Mouse (Mus musculus): ENCODE data around the gene Rbpj. TPM values are rescaled to one million over a fixed set of nuclear protein-coding genes. Genes with fewer than 3 reads are reported as not detected.
A peak's percentile ranks its signal among the peaks of the same experiment; 100 is the strongest.

The Rbpj gene
- polyA plus RNA-seq, 1 experiment from 2014 or later, result 14.2 TPM

DNA sequence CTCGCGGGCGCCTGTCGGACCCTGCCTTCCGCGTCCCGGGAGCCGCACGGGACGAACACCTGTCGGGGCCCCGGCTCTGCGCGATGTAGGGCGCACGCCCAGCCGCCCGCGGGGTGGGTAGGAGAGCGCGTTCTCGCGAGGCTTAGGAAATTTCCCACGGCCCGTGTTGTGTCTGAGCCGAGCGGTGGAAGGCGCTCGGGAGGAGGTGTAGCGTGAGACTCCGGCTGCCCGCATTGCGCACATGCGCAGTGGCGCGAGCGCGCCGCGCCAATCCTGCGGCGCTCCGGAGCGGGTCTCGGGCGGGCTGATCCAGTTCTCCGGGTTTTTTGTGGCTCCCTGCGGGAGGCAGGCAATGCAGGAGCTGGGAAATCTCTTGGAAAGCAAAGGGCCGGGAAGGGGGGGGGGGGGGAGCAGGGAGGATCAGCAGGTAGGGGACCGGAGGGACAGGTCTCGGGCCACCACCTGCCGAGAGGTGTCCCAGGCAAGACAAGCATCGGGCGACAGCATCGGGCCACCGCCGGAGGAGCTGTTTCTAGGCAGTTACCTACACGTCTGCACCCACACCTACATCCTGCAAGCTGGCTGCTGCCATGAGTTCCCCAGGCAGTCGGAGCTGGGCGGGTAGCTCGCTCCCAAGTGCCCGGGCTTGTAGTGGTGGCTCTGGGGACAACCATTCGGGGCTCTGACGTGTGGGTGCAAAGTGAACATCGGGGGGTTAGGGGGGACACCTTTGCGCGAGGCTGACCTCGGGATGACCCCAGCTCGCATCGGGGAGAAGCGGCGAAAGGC is 123.4 kb downstream of the Rbpj start:
- peak; percentile 30; the same call in 1 of the 2 replicates for TF ChIP-seq CTCF (IDR thresholded peaks at IDR 0.05; ENCODE audit: low read depth)
- Histone ChIP-seq H3K4me1 (replicated peaks; ENCODE audit: control insufficient read depth, insufficient read depth, low read length) (no peaks in the 10 kb centered on the region), H3K4me2 (replicated peaks; ENCODE audit: low read depth) (peak overlapping the region; percentile 95), H3K4me3 (ENCODE audit: low read depth, low read length) (peak overlapping the region; percentile 81), H3K27me3 (replicated peaks; ENCODE audit: control insufficient read depth, insufficient read depth, low read length) (no peaks in the 10 kb centered on the region), H3K9me3 (ENCODE audit: control insufficient read depth) (no peaks in the 10 kb centered on the region), H3K9ac (ENCODE audit: low read depth, low read length) (peak overlapping the region; percentile 92), H3K36me3 (ENCODE audit: control insufficient read depth, insufficient read depth) (no peaks in the 10 kb centered on the region), H3K27ac (ENCODE audit: low read depth, low read length) (peak overlapping the region; percentile 98)
- peak; percentile 90 for ATAC-seq
- WGBS, result under 1% methylated on average over 69 of the region's 72 CpGs

GRCm38 (mm10) chr5:53590179-53590765 is 124.3 kb downstream of the Rbpj start:
- Histone ChIP-seq H3K4me2 (replicated peaks; ENCODE audit: low read depth) (peak overlapping the region; percentile 95), H3K4me3 (ENCODE audit: low read depth, low read length) (peak overlapping the region; percentile 81), H3K9ac (ENCODE audit: low read depth, low read length) (peak overlapping the region; percentile 92), H3K9me3 (ENCODE audit: control insufficient read depth) (no peaks in the 10 kb centered on the region), H3K4me1 (replicated peaks; ENCODE audit: control insufficient read depth, insufficient read depth, low read length) (no peaks in the 10 kb centered on the region), H3K36me3 (ENCODE audit: control insufficient read depth, insufficient read depth) (no peaks in the 10 kb centered on the region), H3K27me3 (replicated peaks; ENCODE audit: control insufficient read depth, insufficient read depth, low read length) (no peaks in the 10 kb centered on the region), H3K27ac (ENCODE audit: low read depth, low read length) (peak overlapping the region; percentile 98)
- WGBS, result 2% methylated on average over 52 of the region's 59 CpGs
- TF ChIP-seq CTCF (IDR thresholded peaks at IDR 0.05; ENCODE audit: low read depth), result no peak
- peak; percentile 84 for ATAC-seq

DNA sequence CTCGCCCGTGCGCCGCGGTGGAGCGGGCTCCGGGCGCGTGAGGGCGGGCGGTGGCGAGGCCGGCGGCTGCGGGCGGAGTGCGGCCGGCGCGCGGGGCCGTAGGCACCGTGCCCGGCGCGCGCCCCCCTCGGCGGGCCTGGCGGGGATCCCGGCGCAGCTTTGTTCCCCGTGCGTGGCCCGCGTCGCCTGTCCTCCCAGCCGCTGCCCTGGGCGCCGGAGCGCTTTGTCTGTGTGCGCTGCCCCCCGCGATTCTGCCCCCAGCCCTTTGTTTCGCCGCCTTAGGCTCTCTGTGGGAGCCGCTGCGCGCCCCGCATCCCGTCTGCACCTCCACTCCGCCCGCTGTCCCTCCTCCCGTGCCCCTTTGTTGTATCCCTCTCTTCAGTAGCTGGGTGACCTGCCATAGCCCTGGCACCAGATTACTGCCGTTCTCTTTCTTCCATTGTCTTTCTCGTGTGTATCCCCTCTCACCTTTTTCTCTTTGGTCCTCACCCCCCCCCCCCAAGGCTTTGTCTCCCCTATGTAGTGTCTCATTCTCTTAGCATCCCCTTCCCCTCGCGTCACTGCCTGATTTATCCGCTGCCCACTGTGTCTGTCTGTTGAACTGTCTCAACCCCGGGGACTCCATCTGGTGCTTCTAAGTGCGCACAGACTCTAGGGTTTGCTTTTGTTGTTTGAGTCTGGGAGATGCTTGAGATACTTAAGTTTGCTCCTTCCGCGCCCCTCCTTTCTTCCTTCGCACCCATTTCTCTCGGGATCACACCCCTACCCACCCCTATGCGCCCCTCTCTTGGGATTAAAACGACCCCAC is 125.1 kb downstream of the Rbpj start:
- no peak for TF ChIP-seq CTCF (IDR thresholded peaks at IDR 0.05; ENCODE audit: low read depth)
- peak overlapping the region; percentile 92 for H3K9ac ChIP-seq (ENCODE audit: low read depth, low read length)
- ATAC-seq, result no peak
- H3K4me2 ChIP-seq (replicated peaks; ENCODE audit: low read depth), result peak overlapping the region; percentile 95
- WGBS, result under 1% methylated on average over 23 of the region's 67 CpGs
- H3K4me1 ChIP-seq (replicated peaks; ENCODE audit: control insufficient read depth, insufficient read depth, low read length), result no peaks in the 10 kb centered on the region
- H3K27ac ChIP-seq (ENCODE audit: low read depth, low read length), result peak overlapping the region; percentile 98
- no peaks in the 10 kb centered on the region for H3K27me3 ChIP-seq (replicated peaks; ENCODE audit: control insufficient read depth, insufficient read depth, low read length)
- no peaks in the 10 kb centered on the region for H3K9me3 ChIP-seq (ENCODE audit: control insufficient read depth)
- no peaks in the 10 kb centered on the region for H3K36me3 ChIP-seq (ENCODE audit: control insufficient read depth, insufficient read depth)
- peak overlapping the region; percentile 81 for H3K4me3 ChIP-seq (ENCODE audit: low read depth, low read length)

GRCm38 (mm10) chr5:53591683-53592050 is 125.7 kb downstream of the Rbpj start:
- Histone ChIP-seq H3K36me3 (ENCODE audit: control insufficient read depth, insufficient read depth) (no peaks in the 10 kb centered on the region), H3K27ac (ENCODE audit: low read depth, low read length) (no peak overlapping the region), H3K4me2 (replicated peaks; ENCODE audit: low read depth) (peak overlapping the region; percentile 95), H3K4me1 (replicated peaks; ENCODE audit: control insufficient read depth, insufficient read depth, low read length) (no peaks in the 10 kb centered on the region), H3K27me3 (replicated peaks; ENCODE audit: control insufficient read depth, insufficient read depth, low read length) (no peaks in the 10 kb centered on the region), H3K9ac (ENCODE audit: low read depth, low read length) (peak overlapping the region; percentile 92), H3K9me3 (ENCODE audit: control insufficient read depth) (no peaks in the 10 kb centered on the region), H3K4me3 (ENCODE audit: low read depth, low read length) (peak overlapping the region; percentile 81)
- WGBS, result 3% methylated on average over 8 of the region's 8 CpGs
- no peak for TF ChIP-seq CTCF (IDR thresholded peaks at IDR 0.05; ENCODE audit: low read depth)
- ATAC-seq, result no peak

- Histone ChIP-seq H3K4me3 (ENCODE audit: low read depth, low read length) (no peak overlapping the region), H3K36me3 (ENCODE audit: control insufficient read depth, insufficient read depth) (no peaks in the 10 kb centered on the region), H3K27ac (ENCODE audit: low read depth, low read length) (no peak overlapping the region), H3K9ac (ENCODE audit: low read depth, low read length) (no peak overlapping the region), H3K9me3 (ENCODE audit: control insufficient read depth) (no peaks in the 10 kb centered on the region), H3K4me1 (replicated peaks; ENCODE audit: control insufficient read depth, insufficient read depth, low read length) (no peaks in the 10 kb centered on the region), H3K27me3 (replicated peaks; ENCODE audit: control insufficient read depth, insufficient read depth, low read length) (no peaks in the 10 kb centered on the region), H3K4me2 (replicated peaks; ENCODE audit: low read depth) (no peak overlapping the region)
- no peak for ATAC-seq
- WGBS, result 69% methylated on average over 5 of the region's 5 CpGs
- 0 out of 2 replicates have a peak, but pooled peaks have one; percentile 2 for TF ChIP-seq CTCF (IDR thresholded peaks at IDR 0.05; ENCODE audit: low read depth)
These were observed 127.2 kb downstream of the Rbpj start for GRCm38 (mm10) chr5:53593080-53593688.

All from intestine, postnatal 0 days (tissue).